Mouse (Mus musculus): ENCODE results near the gene Slc9a6.

DNA sequence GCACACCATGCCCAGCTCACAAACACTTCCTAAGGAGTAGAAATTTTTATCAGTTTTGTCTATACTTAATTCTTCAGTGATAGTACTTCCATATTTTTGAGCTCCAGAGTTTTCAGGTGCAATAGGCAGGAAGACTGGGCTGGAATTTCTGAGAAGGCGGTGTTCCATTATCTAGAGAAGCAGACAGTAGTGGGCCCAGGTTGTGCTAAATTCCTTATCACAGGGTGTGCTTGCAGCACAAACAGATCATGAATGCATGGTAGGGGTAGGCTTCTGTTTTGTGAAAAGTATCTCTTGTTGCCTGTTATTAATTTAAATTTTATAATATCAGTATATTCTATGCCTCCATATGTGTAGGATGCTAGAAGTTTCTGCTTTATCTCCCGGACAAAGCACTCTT lies 5.7 kb downstream of the Slc9a6 start:
- no peak for TF ChIP-seq POLR2A (IDR thresholded peaks at IDR 0.05; ENCODE audit: low read depth, low read length)
- no peak for TF ChIP-seq CTCF (IDR thresholded peaks at IDR 0.05; ENCODE audit: extremely low read depth, insufficient read depth, insufficient read length, insufficient replicate concordance)
